Comparison of ENCODE assay signal across 8 mouse cellular contexts in genomic region chr9:122247430-122248027, GRCm38 (mm10). TPM values are rescaled to one million over a fixed set of nuclear protein-coding genes. Genes with fewer than 3 reads are reported as not detected.
DNase-seq lines count a peak whose midpoint lies in the region; ATAC-seq and TF ChIP-seq lines count a peak whose summit lies in the region.

No protein-coding gene starts in this region.

- intact Hi-C loops in left cerebral cortex, postnatal 25 days (cut with DNase I) = loop anchor here (1.0 to 5.0 kb wide), 2 partner anchors 64 to 480 kb away; no protein-coding TSS in a partner anchor

- 47% methylated on average over 13 of the region's 13 CpGs for WGBS in heart, embryonic 10.5 days
- 48% methylated on average over 13 of the region's 13 CpGs for WGBS in intestine, embryonic 14.5 days
- WGBS in midbrain, embryonic 11.5 days = 49% methylated on average over 13 of the region's 13 CpGs
- whole genome bisulfite sequencing in spleen, adult 2 months = 54% methylated on average over 13 of the region's 13 CpGs

- TF ChIP-seq POLR2A in spleen, adult 2 months (IDR thresholded peaks at IDR 0.05; ENCODE audit: low read depth, low read length) = no peak

- H3K4me1 ChIP-seq in heart, embryonic 10.5 days = peaks cover 8% of the 10 kb centered on the region
- H3K4me1 ChIP-seq in intestine, embryonic 14.5 days (replicated peaks; ENCODE audit: control insufficient read depth, insufficient read depth, low read length) = no peaks in the 10 kb centered on the region
- H3K4me1 ChIP-seq in midbrain, embryonic 11.5 days (ENCODE audit: control insufficient read depth, insufficient read depth, low read length) = no peaks in the 10 kb centered on the region
- peaks cover 8% of the 10 kb centered on the region; the same call in 1 of the 2 replicates for H3K4me1 ChIP-seq in spleen, adult 2 months (ENCODE audit: control insufficient read depth, insufficient read depth, insufficient read length)

- 0 out of 2 replicates have a peak, but pooled peaks have one; percentile 42 for ATAC-seq in intestine, embryonic 14.5 days (replicated peaks; ENCODE audit: low FRiP score, low TSS enrichment, low read depth)
- ATAC-seq in midbrain, embryonic 11.5 days (ENCODE audit: low FRiP score) = peak; percentile 59

- TF ChIP-seq CTCF in spleen, adult 2 months (IDR thresholded peaks at IDR 0.05; ENCODE audit: extremely low read depth, insufficient read depth, insufficient read length, insufficient replicate concordance) = peak; percentile 14; the same call in 1 of the 2 replicates

- no peak overlapping the region for H3K4me2 ChIP-seq in intestine, embryonic 14.5 days (ENCODE audit: low read length)
- no peak overlapping the region for H3K4me2 ChIP-seq in midbrain, embryonic 11.5 days

- H3K27ac ChIP-seq in heart, embryonic 10.5 days = no peak overlapping the region
- H3K27ac ChIP-seq in intestine, embryonic 14.5 days (ENCODE audit: low read depth) = no peak overlapping the region
- H3K27ac ChIP-seq in midbrain, embryonic 11.5 days (ENCODE audit: low read depth, low read length) = no peak overlapping the region
- no peak overlapping the region for H3K27ac ChIP-seq in spleen, adult 2 months (ENCODE audit: insufficient read depth, low read length)

- no peak overlapping the region for H3K9ac ChIP-seq in intestine, embryonic 14.5 days (ENCODE audit: low read length)
- H3K9ac ChIP-seq in midbrain, embryonic 11.5 days (ENCODE audit: low read length) = no peak overlapping the region

- H3K36me3 ChIP-seq in heart, embryonic 10.5 days = peaks cover 29% of the 10 kb centered on the region
- peaks cover 16% of the 10 kb centered on the region for H3K36me3 ChIP-seq in intestine, embryonic 14.5 days (ENCODE audit: control insufficient read depth, insufficient read depth, low read length)
- no peaks in the 10 kb centered on the region for H3K36me3 ChIP-seq in midbrain, embryonic 11.5 days (ENCODE audit: control insufficient read depth, insufficient read depth, low read length)
- peaks cover 5% of the 10 kb centered on the region for H3K36me3 ChIP-seq in spleen, adult 2 months (ENCODE audit: control insufficient read depth, insufficient read depth, low read length)

- DNase-seq in heart, adult 11 months = peak; percentile 94
- no peak for DNase-seq in heart, embryonic 10.5 days (ENCODE audit: low spot score)
- DNase-seq in cerebellum, adult 18-20 months = peak; percentile 75 to 82
- DNase-seq in forelimb bud, embryonic 11.5 days (ENCODE audit: low read depth, low spot score) = peak; percentile 78
- peak; percentile 84 for DNase-seq in intestine, embryonic 14.5 days (ENCODE audit: low spot score)
- DNase-seq in left cerebral cortex, postnatal 25 days (ENCODE audit: low spot score in 2 of 2) = peak; percentile 86 to 88
- peak; percentile 98 for DNase-seq in midbrain, embryonic 11.5 days (ENCODE audit: low spot score, missing footprints)
- peak; percentile 49 to 63 for DNase-seq in spleen, adult 2 months (ENCODE audit: low read depth in 1 of 2, low spot score in 2 of 2)

- no peaks in the 10 kb centered on the region for H3K9me3 ChIP-seq in heart, embryonic 10.5 days
- no peaks in the 10 kb centered on the region for H3K9me3 ChIP-seq in intestine, embryonic 14.5 days (ENCODE audit: control insufficient read depth, low read length)
- H3K9me3 ChIP-seq in midbrain, embryonic 11.5 days (ENCODE audit: control insufficient read depth, low read length) = no peaks in the 10 kb centered on the region

- no peaks in the 10 kb centered on the region for H3K27me3 ChIP-seq in heart, embryonic 10.5 days (ENCODE audit: insufficient read depth, poor library complexity, severe bottlenecking)
- H3K27me3 ChIP-seq in intestine, embryonic 14.5 days (replicated peaks; ENCODE audit: control insufficient read depth, insufficient read depth, low read length) = no peaks in the 10 kb centered on the region
- no peaks in the 10 kb centered on the region for H3K27me3 ChIP-seq in midbrain, embryonic 11.5 days (ENCODE audit: control insufficient read depth, insufficient read depth, low read length)
- no peaks in the 10 kb centered on the region for H3K27me3 ChIP-seq in spleen, adult 2 months (ENCODE audit: control insufficient read depth, insufficient read depth, low read length)

- H3K4me3 ChIP-seq in heart, embryonic 10.5 days = no peak overlapping the region
- no peak overlapping the region for H3K4me3 ChIP-seq in intestine, embryonic 14.5 days (ENCODE audit: low read depth, low read length)
- H3K4me3 ChIP-seq in midbrain, embryonic 11.5 days (ENCODE audit: low read depth, low read length) = no peak overlapping the region
- no peak overlapping the region for H3K4me3 ChIP-seq in spleen, adult 2 months (ENCODE audit: extremely low read depth, insufficient read depth, insufficient read length)

RNA-seq across cellular contexts. Expression of gene Ano10, which starts 46.7 kb away (rescaled TPM):
- polyA plus RNA-seq in heart, embryonic 10.5 days (2016; fragmentation: Nextera tagmentation; extraction: Ambion mirVana) = 31.4 and 36.7 TPM in 2 replicates
- polyA plus RNA-seq in intestine, embryonic 14.5 days (2014; fragmentation: Nextera tagmentation; extraction: Ambion mirVana) = 38.9 and 41.6 TPM in 2 replicates
- 10 to 100 TPM; 27.1 to 28.1 TPM for total RNA-seq in left cerebral cortex, postnatal 25 days (2021)
- 39.4 and 46.3 TPM in 2 replicates for polyA plus RNA-seq in midbrain, embryonic 11.5 days (2014; fragmentation: Nextera tagmentation; extraction: Ambion mirVana)
- polyA plus RNA-seq in spleen, adult 2 months (2012; rRNA removed) = 20.7 and 20.8 TPM in 2 replicates
